Mouse (Mus musculus): ENCODE results near the gene Pcid2. TPM values are rescaled to one million over a fixed set of nuclear protein-coding genes. Genes with fewer than 3 reads are reported as not detected.
A peak's percentile ranks its signal among the peaks of the same experiment; 100 is the strongest.

Gene Pcid2
- polyA plus RNA-seq, 1 experiment from 2014 or later: 22.3 TPM

- H3K4me1 ChIP-seq (replicated peaks): peaks cover 24% of the 10 kb centered on the region
- WGBS: 61% methylated on average over 10 of the region's 10 CpGs
- no peaks in the 10 kb centered on the region for H3K9me3 ChIP-seq (replicated peaks)
- ATAC-seq (replicated peaks; ENCODE audit: insufficient number of reproducible peaks, insufficient read depth, low FRiP score, low read depth): peak; percentile 57
- no peaks in the 10 kb centered on the region for H3K27me3 ChIP-seq
- H3K36me3 ChIP-seq: no peaks in the 10 kb centered on the region
- H3K9ac ChIP-seq: no peak overlapping the region
- H3K4me2 ChIP-seq: no peak overlapping the region
- no peak overlapping the region for H3K4me3 ChIP-seq
- H3K27ac ChIP-seq: peak overlapping the region; percentile 46
Observed at GRCm38 (mm10) chr8:13036346-13036812, 68.9 kb downstream of the Pcid2 start.

DNA sequence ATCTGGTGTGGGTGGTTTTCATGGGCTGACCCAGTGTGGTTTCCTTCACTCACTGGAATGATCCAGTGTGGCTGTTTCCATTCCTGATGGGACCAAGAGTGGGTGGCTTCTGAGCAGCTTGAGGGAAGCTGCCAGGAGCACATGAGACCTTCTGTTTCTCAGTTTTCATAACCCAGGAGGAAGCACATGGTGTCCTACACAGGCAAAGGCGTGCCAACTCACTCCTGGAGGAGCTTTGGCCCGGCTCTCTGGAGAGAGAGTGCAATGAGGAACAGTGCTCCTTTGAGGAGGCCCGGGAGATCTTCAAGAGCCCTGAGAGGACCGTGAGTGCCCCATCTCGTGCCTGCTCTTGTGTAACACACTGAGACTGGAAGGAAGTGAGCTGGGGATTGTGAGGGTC is 76.8 kb downstream of the Pcid2 start:
- no peak for ATAC-seq (replicated peaks; ENCODE audit: insufficient number of reproducible peaks, insufficient read depth, low FRiP score, low read depth)

DNA sequence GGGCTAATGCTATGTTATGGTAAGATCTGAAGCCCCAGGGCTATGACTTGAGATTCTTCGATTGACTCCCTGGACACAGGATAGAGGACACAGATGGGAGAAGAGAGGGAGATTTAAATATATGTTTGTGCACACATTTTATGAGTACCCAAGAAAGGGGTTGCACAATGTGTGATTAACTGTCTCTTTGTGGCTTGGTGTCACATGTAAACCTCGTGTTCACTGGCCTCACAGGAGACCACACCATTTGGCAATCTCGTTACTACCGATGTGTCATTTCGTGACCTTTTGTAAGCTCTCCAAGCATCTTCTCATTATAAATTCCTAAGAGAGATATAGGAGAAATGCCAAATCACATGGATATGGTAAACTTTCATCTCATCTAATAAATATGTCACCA is 77.6 kb downstream of the Pcid2 start:
- no peak overlapping the region for H3K9ac ChIP-seq
- H3K4me3 ChIP-seq: no peak overlapping the region
- no peak overlapping the region for H3K27ac ChIP-seq
- H3K4me2 ChIP-seq: no peak overlapping the region
- 81% methylated on average over 5 of the region's 5 CpGs for WGBS
- H3K36me3 ChIP-seq: no peaks in the 10 kb centered on the region
- H3K9me3 ChIP-seq (replicated peaks): no peaks in the 10 kb centered on the region
- no peaks in the 10 kb centered on the region for H3K4me1 ChIP-seq (replicated peaks)
- ATAC-seq (replicated peaks; ENCODE audit: insufficient number of reproducible peaks, insufficient read depth, low FRiP score, low read depth): no peak
- no peaks in the 10 kb centered on the region for H3K27me3 ChIP-seq

More for the DNA sequence above, 76.8 kb downstream of the Pcid2 start:
- 62% methylated on average over 5 of the region's 5 CpGs for WGBS
- Histone ChIP-seq H3K27me3 (no peaks in the 10 kb centered on the region), H3K36me3 (no peaks in the 10 kb centered on the region), H3K4me3 (no peak overlapping the region), H3K9ac (no peak overlapping the region), H3K9me3 (replicated peaks) (no peaks in the 10 kb centered on the region), H3K4me2 (no peak overlapping the region), H3K27ac (no peak overlapping the region), H3K4me1 (replicated peaks) (no peaks in the 10 kb centered on the region)

Small RNA genes within 50 kb of the gene (microRNA-seq; reads per million reads assigned to microRNA genes)
- not detected for gene Mir7065

Other genes with a start within 250 kb of the Pcid2 start
- gene Mcf2l, start 231.7 kb downstream of the Pcid2 start, polyA plus RNA-seq (2015; fragmentation: Nextera tagmentation; extraction: Ambion mirVana): 9.0 and 9.9 TPM in 2 replicates
- 0.10 and 0.19 TPM in 2 replicates for gene F7, start 79.4 kb downstream of the Pcid2 start, polyA plus RNA-seq (2015; fragmentation: Nextera tagmentation; extraction: Ambion mirVana)
- gene F10, start 68.2 kb downstream of the Pcid2 start, polyA plus RNA-seq (2015; fragmentation: Nextera tagmentation; extraction: Ambion mirVana): 1.2 and 1.5 TPM in 2 replicates
- gene Proz, start 44.5 kb downstream of the Pcid2 start, polyA plus RNA-seq (2015; fragmentation: Nextera tagmentation; extraction: Ambion mirVana): 0.33 and 0.62 TPM in 2 replicates
- 88.5 and 97.8 TPM in 2 replicates for gene Cul4a, start 162 bp upstream of the Pcid2 start, polyA plus RNA-seq (2015; fragmentation: Nextera tagmentation; extraction: Ambion mirVana)
- 285 and 316 TPM in 2 replicates for gene Lamp1, start 53.7 kb upstream of the Pcid2 start, polyA plus RNA-seq (2015; fragmentation: Nextera tagmentation; extraction: Ambion mirVana)
- gene Grtp1, start 95.2 kb upstream of the Pcid2 start, polyA plus RNA-seq (2015; fragmentation: Nextera tagmentation; extraction: Ambion mirVana): 12.5 and 13.6 TPM in 2 replicates
- 188 and 216 TPM in 2 replicates for gene Adprhl1, start 148.7 kb upstream of the Pcid2 start, polyA plus RNA-seq (2015; fragmentation: Nextera tagmentation; extraction: Ambion mirVana)
- 24.5 and 28.3 TPM in 2 replicates for gene Dcun1d2, start 182.7 kb upstream of the Pcid2 start, polyA plus RNA-seq (2015; fragmentation: Nextera tagmentation; extraction: Ambion mirVana)
- 26.1 and 33.6 TPM in 2 replicates for gene Tmco3, start 182.7 kb upstream of the Pcid2 start, polyA plus RNA-seq (2015; fragmentation: Nextera tagmentation; extraction: Ambion mirVana)
- gene Tfdp1, start 233.3 kb upstream of the Pcid2 start, polyA plus RNA-seq (2015; fragmentation: Nextera tagmentation; extraction: Ambion mirVana): 71.9 and 89.7 TPM in 2 replicates